Mouse (Mus musculus) gastrocnemius, postnatal 25 days (tissue): Measurements from ENCODE around the gene Cdk14. TPM values are rescaled to one million over a fixed set of nuclear protein-coding genes. Genes with fewer than 3 reads are reported as not detected.

Experiments used
- DNase-seq: peaks from one replicate; pipeline ENCODE4 v3.0.0; 2022
- total RNA-seq, 2 experiments: library from RNA; stranded (reverse); gene quantifications; 1 replicate in 1 of 2; 2 replicates in 1 of 2; pipeline ENCODE4 v1.2.3; 2021

Gene Cdk14
- total RNA-seq, 2 experiments from 2014 or later = 5.4 to 5.5 TPM

DNA sequence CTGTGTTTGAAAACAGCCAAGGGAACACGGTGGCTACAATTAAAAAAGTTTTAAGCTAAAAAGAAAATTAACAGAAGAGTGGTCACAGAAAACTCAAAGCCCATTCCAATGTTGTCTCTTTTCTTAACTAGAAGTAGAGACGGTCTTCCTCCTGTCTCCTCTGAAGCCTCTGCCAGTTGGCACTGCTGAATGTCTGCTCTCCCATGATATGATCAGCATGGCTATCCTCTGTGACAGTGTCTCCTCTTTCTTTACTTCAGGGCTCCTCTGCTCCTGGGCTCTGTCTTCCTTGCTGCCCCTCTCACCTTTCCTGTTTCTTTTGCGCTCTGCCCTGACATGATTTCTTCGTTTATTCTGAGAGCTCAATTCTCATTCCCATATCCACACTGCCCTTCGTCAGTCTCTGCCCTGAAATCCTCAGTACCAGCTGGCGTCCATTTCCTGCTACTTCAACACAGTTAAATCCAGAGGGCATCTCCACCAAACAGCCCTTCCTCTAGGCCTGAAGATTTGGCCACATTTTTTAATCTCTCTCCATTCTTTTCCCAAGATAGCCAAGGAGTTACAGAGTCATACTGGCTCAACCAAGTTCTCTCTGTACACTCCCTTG is 567.3 kb downstream of the Cdk14 start:
- no peak for DNase-seq

DNA sequence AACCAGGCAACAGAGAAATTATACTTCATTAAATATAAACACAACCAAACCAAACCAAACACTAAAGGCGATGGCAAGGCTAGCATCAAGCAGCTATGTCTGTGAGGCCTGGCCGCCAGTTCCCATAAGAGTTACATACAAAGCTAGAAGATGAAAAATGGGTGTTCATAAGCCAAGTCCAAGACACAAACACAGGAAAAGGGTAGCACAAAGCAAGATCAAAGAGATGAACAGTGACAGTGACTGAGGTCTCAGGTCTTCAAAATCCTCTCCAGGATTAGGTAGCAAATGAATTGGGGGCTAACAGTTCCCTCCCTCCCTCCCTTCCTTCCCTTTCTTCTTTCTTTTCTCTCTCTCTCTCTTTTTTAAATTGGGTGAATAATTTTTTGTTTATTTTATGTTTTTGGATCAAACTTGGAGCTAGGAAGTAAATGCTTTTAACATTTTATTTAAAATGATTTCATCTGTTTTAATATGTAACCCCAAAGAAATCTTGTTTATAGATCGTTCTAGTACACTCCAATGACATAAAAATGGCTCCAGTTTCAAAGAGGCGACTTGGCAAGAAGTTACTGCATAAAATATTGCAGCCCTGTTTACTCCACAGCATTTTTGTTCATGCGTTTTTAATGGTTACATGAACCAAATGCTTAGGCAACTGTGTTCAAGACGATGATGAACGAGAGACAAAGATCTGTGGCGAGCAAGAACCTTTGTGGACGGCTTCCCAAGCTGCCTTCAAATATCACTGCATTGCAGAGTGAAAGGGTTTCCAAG is 568.0 kb downstream of the Cdk14 start:
- DNase-seq = no peak

DNA sequence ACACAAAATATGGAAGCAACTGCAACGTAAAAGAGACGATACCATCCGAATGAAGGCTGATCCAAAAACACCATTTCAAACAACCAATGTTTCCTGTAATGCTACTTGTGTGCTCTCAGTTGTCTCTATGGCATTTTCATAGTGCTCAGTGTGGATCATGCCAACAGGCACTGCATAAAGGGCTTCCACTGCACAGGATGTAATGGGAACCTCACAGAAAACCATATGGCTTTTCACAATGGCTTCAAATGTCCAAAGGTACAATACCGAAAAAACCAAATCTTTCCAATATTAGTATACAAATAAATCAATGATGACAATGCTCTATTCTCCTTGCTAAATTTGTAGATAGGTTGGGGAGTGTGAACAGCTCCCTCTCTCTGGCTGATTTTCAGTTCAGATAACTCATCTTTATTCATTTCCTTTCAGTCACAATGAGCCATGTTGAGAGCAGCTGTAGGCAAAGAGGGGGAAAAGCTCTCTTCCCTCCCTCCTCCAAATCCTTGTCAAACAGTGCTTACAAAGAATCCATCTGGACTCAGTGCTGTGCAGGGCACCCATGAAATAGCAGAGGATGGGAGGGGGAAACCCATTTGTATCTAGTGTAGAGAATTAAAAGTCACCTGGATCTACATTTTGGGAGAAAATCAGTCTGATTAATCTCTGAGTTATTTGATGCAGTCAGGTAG is 568.7 kb downstream of the Cdk14 start:
- no peak for DNase-seq

DNA sequence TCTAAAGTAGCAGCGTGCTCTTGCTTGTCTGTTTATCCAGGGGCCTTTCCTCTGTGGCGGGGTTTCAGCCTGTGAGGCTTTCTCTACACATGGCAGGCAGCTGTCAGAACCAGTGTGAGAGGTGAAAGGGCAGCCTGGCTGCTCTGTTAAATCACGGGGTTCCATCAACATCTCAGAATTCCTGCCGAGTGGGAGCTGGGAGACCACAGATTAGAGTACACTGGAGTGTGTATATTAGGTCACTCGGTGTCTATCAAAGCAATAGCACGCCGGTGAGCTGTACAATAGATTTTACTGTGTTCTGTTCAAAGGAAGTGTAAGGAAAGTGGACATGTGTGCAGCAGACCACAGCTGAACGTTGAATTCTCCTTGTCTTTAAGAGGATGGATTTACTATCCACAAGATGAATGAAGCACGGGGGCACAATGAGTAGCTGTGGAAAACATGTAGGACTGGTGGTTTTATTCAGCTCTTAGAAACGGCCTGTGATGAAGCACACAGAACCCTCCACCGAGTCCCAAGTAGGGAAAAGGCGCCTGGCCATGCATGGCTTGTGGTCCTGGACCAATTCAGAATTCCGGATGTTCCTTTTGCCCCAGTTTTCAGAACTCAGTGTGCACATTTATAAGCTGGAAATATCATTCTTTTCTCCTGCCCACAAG is 585.2 kb downstream of the Cdk14 start:
- no peak for DNase-seq

DNA sequence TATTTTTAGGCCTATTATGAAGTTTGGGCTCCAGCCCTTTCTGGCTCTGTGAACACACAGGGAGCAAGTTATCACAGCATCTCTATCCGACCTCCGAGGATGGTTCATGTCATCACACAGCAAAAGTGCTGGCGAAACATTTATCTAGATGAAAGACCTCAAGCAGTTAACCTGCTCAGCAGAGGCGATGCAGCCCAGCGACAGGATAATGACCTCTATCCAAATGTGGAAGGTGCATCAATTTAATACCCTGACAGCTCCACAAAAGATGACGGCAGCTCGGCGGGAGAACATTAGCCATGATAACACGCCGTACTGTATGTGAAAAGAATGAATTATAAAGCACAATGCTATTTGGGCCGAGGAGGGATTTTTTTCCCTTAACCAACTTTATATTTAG is 586.2 kb downstream of the Cdk14 start:
- DNase-seq = no peak

DNA sequence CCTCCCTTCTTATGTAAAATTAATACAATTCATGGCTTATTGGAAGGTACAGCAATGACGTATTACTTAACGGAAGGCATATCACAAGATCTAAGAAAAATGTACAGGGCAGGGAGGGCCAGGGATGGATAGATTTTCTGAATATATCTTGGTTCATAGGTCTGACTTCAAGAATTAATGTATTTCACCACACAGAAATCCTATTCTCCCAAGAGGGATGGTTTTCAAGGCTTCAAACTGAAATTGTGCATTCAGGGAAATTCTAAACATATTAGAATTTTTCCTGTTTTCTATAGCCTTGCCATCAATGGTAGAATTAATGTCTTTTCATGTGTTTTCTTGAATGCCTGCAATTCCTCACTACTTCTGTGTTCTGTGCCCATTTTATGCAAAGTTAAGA is 593.2 kb downstream of the Cdk14 start:
- DNase-seq = no peak

DNA sequence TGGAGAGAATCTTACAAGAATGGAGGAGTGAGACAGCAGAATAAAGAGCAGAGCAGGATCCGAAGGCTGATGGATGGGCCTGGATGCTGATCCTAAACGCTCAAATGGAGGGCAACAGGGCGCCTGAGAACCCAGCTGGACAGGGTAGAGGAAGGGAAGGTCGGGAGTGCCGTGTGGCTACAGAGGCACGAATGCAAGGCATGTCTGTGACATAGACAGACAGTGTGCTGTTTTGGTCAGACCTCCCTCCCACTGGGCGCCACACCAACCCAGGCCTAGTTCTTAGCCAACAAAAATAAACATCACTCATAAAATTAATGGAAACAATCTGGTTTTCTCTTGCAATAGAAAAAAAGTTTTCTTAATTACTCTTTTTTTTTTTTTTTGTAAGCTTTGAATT is 594.2 kb downstream of the Cdk14 start:
- DNase-seq = no peak

DNA sequence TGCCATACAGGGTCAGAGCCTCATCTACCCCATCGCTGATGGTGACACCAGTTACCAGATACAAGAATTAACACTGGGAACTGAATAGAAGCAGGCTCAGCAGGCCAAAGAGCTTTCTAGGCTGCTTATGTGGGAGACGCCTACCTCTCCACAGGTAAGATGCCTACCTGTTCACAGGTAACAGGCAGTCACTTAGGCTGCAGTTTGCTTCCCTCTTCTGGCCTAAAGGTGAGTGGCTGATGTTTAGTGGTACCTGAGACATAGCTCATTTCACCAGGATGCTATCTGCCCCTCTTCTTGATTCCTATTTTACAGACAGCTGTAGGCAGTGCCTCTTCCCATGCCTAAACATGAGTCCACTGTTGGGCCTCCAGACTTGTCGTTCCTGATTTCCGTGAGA is 595.0 kb downstream of the Cdk14 start:
- DNase-seq = no peak

DNA sequence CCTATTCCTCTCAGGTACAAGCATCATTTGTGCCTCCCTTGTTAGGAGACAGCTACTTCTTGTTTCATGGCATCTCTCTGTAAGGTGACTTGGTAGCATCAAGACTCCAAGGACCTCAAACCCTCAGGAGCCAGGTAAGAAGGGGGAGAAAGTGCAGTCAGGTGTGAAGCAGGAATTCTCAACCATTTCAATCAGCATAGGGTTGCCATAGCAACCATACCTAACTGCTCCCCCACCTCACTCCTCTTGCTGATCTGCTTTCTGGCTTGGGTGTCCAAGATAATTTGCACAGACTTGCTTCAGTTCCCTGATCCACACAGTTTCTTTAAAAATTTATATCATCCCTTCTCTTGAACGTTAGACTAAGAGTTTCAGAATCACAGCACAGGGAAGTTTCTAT is 595.9 kb downstream of the Cdk14 start:
- DNase-seq = no peak

DNA sequence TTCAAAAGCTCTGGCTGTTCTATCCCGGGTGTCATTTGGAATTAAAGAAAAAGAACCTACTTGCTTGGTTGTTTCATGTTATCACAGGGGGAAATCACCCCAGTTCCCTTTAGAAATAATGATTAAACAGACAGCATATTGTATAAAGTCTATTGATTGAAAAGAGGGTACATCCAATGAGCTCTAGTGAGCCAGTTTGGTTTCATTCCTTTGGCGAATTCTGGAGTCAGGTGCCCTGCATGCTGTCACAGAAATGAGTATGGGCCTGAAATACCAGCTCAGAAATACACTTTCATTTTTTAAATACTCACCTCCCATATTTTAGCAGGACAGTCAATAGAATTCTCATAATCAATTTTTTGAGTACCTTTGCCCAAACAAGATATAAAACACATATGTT is 598.1 kb downstream of the Cdk14 start:
- no peak for DNase-seq

DNA sequence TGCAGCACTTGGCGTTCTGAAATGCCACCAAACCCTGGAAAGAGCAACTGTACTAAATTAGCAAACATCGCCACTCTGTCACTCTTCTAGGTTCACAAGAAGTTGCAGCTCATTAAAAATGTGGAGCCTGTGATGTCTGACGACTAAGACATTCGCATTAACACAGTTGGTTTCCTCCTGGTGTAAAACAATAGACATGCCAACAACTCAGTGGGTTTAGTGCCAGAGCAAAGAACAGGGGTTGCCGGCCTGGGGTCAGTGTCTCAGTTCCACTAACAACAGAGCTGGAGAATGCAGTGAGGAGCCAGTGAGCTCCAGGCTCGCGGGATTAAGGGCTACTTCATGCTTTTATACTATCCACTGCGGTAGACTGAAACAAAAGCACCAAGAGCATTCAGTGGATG is 598.7 kb downstream of the Cdk14 start:
- no peak for DNase-seq

DNA sequence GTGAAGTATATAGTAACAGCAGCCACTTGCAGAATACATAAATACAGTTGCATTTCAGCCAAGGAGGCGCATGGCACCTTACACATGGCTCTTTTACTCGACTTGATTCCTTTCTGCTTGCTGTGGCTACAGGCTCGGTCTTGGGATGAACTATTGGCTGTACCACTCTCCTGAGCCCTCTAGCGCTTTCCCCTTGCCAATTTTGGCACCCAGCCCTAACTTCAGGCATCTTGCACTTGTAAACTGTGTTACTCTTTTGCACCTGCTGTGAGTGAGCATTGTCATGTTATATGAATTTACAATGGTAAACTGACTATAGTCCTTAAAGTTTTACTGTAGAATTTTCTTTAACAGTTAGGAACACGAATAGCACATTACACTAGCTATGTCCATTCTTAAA is 603.1 kb downstream of the Cdk14 start:
- no peak for DNase-seq

DNA sequence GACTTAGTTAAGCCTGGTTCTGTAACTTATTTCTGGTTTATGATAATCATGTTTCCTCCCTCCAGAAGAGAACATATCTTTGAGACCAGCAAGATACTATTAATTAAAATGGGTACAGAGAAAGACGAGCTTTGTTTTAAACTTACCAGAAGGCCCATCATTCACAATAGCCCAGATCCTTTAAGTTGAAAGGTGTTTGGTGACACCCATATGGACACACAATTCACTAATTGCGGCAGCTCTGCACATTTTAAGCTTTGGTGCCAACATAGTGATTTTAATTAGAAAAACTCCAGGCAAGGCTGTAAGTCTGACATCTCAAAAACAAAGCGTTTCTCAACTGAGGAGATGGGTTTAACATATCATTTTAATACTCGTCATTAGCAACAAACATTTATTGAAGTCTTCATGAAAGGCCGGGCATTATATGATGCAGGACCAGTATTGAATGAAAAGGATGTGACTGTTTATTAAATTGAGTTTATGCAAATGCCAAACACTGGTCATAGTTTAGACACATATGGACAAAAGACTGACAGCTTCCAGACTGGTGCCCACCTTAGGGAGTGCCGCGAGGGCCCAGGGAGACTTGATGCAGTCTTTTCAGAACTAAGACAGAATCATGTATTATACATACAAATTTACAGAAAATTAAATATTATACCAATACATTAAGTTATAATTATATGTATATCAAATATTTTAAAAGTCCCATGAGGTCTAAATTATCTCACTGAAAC is 605.5 kb downstream of the Cdk14 start:
- DNase-seq = no peak

DNA sequence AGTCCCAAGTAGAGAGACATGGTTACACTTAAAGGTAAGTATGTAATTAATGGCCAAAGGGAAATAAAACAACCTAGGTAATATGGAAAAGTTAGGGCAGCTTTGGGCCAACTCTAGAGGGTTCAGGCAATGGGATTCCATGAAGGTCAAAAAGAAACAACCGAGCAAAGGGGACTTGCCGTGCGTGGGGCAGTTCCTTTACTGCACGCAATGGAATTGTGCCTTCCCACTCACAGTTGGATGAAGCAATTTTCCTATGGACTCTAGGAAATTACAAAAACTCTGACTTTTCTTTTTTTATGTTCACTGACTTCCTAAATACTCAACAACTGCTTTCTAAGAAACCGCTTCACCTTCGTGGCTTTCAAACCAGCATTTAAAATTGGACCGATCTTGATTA is 606.8 kb downstream of the Cdk14 start:
- no peak for DNase-seq

DNA sequence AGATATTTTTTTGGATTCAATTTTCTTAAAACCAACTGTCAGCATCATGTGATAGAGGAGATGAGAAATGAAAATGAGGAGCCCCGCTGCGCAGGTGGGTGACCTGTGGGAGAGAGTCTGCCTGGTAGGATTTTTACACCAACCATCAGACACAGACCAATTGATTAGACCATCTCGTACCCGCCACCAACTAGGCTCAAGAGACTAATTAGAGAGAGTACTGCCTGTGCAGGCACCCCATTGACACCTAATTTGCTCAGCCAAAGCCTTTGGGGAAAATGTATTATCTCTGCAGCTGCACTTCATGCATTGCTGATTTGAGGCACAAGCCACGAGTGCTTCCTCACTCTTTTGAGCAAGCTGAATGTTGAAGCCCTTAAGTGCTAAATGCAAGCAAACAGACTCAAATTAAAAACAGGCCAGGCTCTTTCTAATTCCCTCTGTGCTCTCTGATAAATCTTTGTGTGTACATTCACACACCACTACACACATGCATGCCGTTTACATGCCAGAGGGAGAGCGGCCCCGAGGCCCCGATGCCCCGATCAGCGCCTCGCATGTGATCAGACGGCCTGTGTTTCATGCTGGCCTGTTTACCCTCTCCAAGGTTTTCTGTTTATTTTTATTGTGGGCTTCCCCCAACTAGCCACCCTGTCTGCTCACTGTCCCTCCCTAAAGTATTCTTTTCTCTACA is 607.9 kb downstream of the Cdk14 start:
- no peak for DNase-seq

DNA sequence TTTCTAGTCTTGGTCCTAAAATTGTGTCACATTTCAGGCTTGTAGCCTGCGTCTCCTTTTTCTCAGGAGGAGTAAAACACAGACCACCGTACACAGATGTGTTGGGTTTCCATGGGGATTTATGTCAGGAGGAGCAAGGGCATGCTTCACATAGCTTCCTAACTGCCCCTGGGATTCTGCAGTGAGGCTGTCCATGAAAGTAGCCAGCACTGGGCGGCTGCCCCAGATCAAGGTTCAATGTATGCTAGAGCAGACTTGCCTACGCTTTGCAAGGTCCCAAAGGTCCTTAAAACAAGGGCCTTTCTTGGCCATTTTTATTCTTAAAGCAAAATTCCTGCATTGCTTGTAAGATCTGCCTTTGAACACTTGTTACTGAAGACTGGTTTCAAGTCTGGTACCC is 614.9 kb downstream of the Cdk14 start:
- DNase-seq = no peak

DNA sequence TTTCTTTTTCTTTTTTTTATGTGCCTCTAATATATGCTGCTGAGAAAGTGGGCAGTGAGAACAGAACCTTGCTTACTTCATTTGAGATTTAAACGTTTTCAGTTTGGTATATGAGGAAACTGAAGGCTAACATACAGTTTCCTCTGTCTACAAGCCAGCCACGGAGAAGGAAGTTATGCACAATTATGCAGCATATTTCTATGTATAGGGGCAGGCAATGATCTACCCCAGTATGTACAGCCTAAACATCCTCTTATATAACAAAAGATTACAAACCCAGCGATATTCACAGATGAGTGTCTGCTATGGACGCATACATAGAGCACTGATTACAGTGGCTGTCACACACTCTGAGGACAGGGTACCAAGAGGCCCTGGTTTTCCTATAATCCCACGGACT is 616.4 kb downstream of the Cdk14 start:
- DNase-seq = no peak

DNA sequence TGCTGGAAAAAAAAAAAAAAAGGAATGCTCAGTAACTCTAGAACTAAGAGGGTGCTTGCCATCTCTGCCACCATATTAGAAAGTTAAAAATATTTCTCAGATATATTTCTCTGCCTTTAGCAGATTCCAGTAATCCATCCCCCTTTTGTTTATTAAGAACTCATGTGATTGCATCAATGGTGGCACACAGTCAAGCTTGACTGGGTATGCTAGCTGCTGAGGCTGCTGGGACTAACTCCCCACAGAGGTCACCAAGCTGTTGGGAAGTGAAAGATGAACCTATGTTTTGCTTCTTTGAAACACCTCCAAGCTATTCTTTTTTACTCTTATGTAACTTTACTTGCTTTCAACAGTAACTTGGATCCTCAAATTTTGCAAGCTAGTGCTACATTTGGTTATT is 618.1 kb downstream of the Cdk14 start:
- no peak for DNase-seq

DNA sequence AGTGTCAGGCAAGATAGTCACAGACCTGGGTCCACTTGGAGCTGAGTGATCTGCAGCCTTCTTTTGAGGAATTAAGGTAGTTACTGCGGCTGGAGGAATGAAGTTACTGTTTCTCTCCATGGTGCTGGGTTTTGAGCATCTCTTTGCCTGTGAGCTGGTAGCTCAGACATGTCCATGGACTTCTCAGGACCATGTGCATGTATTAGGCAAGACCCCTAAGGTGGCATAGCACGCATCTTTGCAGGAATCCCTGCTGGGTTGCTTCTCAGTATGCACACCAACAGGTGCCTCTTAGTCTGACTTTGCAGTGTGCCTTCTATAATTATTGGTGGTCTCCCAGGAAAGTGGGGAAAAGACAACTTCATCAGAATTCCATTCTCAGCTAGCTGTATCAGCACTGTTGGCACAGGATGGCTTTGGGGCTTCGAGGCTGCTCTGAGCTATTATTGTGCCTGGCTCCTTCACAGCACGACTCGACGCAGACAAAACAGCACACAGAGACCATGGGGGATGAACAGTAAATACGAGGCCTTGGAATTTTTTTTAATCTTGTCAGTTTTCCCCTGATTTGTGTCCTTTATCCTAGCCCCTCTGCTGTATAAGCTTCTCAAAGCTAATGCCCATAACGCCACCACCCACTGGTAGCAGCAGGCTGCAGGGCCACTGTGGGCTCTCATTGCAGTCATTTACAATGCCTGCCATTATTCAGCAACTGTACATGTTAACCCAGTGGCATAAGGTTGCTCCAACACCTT is 618.8 kb downstream of the Cdk14 start:
- no peak for DNase-seq

DNA sequence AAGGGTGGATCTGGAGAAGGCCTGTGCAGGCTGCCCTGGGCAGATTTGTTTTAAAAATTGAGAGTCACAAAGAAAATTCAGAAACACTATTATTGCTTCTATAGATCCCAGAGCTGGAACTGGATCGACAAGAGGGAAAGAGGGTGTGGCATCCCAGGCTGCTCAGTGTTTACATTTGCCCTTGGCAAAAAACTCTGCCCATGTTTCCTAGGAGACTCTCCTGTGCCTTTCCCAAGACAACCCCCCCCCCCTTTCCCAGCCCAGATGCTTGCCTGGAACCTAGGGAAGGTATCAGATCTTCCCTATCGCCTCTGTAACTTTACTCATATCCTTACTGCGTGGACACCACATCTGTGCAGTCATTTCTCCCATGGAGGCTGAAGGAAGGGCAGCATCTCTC is 628.9 kb downstream of the Cdk14 start:
- no peak for DNase-seq

DNA sequence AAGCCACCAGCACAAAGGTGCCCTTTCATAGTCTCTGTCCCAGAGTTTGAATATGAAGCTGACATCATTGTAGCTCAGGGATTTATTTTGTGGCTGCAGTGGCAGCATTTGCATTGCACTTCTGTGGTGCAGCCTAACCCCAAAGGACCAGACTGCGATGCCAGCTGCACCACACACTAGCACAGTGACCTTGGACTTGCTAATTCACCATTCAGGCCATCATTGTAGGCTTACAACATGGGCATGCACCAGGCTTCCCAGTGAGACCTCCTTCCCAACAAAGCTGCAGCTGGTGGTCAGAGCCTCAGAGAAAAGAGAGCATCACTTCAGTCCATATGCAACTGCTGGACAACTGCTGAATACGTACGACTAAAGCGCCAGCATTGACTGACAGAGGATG is 629.8 kb downstream of the Cdk14 start:
- no peak for DNase-seq
